Mouse (Mus musculus): ENCODE results near the gene Nubp1. TPM values are rescaled to one million over a fixed set of nuclear protein-coding genes. Genes with fewer than 3 reads are reported as not detected.

Nubp1 gene
- polyA plus RNA-seq, 1 experiment from 2014 or later: 80.9 TPM

GRCm38 (mm10) chr16:10385261-10385660, 26.5 kb upstream of the Nubp1 start:
- 81% methylated on average over 12 of the region's 12 CpGs for whole genome bisulfite sequencing
- no peak for DNase-seq (ENCODE audit: extremely low spot score, low spot score)

GRCm38 (mm10) chr16:10388634-10389365, 22.9 kb upstream of the Nubp1 start:
- peaks cover 6% of the 10 kb centered on the region; the same call in 1 of the 2 replicates for H3K4me1 ChIP-seq
- H3K9me3 ChIP-seq: no peaks in the 10 kb centered on the region
- H3K4me3 ChIP-seq: no peak overlapping the region
- no peaks in the 10 kb centered on the region for H3K36me3 ChIP-seq (replicated peaks)
- peaks cover 13% of the 10 kb centered on the region; the same call in 1 of the 2 replicates for H3K27me3 ChIP-seq (ENCODE audit: poor library complexity, severe bottlenecking)
- H3K27ac ChIP-seq: no peak overlapping the region
- WGBS: 90% methylated on average over 6 of the region's 6 CpGs
- no peak for DNase-seq (ENCODE audit: extremely low spot score, low spot score)

More at GRCm38 (mm10) chr16:10385261-10385660, 26.5 kb upstream of the Nubp1 start:
- Histone ChIP-seq H3K9me3 (no peaks in the 10 kb centered on the region), H3K4me3 (no peak overlapping the region), H3K4me1 (peaks cover 6% of the 10 kb centered on the region; the same call in 1 of the 2 replicates), H3K27ac (no peak overlapping the region), H3K27me3 (ENCODE audit: poor library complexity, severe bottlenecking) (peaks cover 6% of the 10 kb centered on the region; the same call in 1 of the 2 replicates), H3K36me3 (replicated peaks) (no peaks in the 10 kb centered on the region)

GRCm38 (mm10) chr16:10392587-10392986, 19.2 kb upstream of the Nubp1 start:
- WGBS: 90% methylated on average over 9 of the region's 9 CpGs
- Histone ChIP-seq H3K27ac (no peak overlapping the region), H3K36me3 (replicated peaks) (no peaks in the 10 kb centered on the region), H3K4me1 (peaks cover 9% of the 10 kb centered on the region), H3K4me3 (no peak overlapping the region), H3K9me3 (no peaks in the 10 kb centered on the region), H3K27me3 (ENCODE audit: poor library complexity, severe bottlenecking) (peaks cover 30% of the 10 kb centered on the region)
- DNase-seq (ENCODE audit: extremely low spot score, low spot score): no peak

DNA sequence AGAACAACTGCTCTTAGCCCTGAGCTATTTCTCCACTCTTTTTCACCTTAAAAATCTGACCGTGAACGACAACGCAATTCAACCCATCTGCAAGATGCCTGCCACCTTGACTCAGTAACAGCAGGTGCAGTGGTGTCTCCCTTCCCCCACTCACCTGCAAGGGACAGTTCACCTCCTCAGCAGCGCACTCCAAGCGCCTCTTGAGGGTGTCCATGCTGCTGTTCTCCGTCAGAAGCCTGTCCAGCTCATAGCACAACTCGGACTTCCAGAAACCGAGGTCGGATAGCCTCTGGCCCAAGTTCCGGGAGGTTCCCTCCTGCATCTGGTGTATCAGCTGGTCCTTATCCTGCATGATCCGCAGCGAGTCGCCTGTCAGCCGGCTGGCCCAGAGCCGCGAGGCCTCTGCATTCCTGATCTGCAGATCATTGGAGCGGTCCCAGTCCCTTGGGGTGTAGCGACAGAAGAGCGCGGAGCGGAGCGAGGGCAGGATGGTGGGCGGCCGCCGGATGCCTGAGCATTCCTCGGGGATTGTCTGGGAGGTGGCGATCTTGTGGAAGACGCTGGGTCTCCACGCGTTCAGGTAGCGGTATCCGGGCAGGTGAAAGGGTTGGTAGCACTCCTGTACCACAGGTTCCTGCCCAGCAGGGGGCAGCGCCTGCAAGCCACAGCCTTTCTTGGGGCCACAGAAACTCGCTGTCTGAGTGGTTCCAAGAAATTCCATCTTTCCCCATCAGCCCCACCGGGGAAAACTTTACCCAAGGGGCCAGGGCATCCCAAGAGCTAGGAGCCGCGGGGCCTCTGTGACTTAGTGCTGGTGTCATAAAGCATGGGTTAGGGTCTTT, 16.8 kb upstream of the Nubp1 start, which contains the start of gene Tekt5:
Tekt5 (minus strand) TSS at position 792 of the 842 bp plus-strand sequence.
- Histone ChIP-seq H3K36me3 (replicated peaks) (no peaks in the 10 kb centered on the region), H3K4me3 (peak within 1 kb of the TSS; percentile 48), H3K27ac (0 out of 2 replicates have a peak within 1 kb of the TSS, but pooled peaks have one; percentile 44), H3K9me3 (no peaks in the 10 kb centered on the region), H3K4me1 (peaks cover 9% of the 10 kb centered on the region), H3K27me3 (ENCODE audit: poor library complexity, severe bottlenecking) (peaks cover 30% of the 10 kb centered on the region)
- peak; percentile 41 for DNase-seq (ENCODE audit: extremely low spot score, low spot score)
- WGBS: 8% methylated on average over 37 of the region's 37 CpGs

DNA sequence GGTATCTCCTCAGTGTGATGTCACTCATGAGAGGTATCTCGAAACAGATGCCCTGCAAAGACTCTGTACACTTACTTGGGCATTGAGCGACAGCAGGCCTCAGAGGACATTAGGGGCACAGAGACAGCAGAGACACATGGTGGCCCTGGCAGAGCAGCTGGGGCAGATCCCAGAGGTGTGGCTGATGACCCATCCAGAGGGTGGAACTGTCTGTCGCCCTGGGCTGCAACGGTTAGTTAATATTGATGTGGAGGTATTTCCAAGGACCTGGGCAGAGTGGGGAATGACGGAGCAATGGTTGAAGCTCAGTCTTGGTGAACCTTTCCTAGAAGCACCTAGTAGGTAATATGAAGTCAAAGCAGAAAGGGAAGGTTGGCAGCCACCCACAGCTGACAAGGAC, 13.0 kb upstream of the Nubp1 start:
- WGBS: 73% methylated on average over 5 of the region's 5 CpGs
- no peaks in the 10 kb centered on the region for H3K9me3 ChIP-seq

DNA sequence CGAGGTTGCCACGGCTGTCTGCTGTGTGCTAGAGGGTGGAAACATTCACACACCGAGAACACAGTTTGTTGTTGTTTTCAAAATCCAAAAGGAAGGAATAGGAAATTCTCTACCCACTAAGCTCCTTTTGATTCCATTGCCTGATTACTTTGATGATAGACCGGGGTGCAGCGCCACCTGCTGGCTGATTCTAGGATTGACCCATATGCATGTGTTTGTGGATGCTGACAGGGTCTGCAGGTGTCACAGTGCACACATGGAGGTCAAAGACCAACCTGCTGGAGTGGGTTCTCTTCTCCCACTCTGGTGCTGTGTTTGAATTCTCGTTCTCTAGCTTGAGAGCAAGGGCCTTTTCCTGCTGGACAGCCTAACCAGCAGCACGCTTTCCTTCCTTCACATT, 12.6 kb upstream of the Nubp1 start:
- Histone ChIP-seq H3K9me3 (no peaks in the 10 kb centered on the region), H3K27ac (no peak overlapping the region)

More for the DNA sequence above, 13.0 kb upstream of the Nubp1 start:
- no peak for DNase-seq (ENCODE audit: extremely low spot score, low spot score)
- H3K4me1 ChIP-seq: peaks cover 9% of the 10 kb centered on the region
- no peaks in the 10 kb centered on the region for H3K36me3 ChIP-seq (replicated peaks)
- H3K4me3 ChIP-seq: no peak overlapping the region
- H3K27ac ChIP-seq: no peak overlapping the region
- peaks cover 23% of the 10 kb centered on the region for H3K27me3 ChIP-seq (ENCODE audit: poor library complexity, severe bottlenecking)

DNA sequence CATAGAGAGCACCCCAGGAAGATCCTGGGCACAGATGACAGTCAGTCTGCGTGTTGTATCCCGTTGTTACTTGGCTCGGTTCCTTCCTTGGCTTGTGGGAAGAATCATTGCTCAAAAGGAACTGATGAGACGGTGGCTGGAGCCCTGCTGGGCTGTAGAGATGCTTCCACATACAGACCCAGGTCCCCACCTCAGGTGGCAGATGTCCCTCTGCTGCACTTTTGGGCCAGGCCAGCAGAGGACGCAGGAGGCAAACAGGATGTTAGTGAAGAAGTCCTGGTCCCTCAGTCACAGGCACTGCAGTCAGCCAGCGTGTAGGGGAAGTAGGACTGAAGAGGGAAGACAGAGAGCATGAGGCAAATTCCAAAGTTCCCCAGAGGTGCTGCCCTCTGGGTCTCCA, 4.2 kb downstream of the Nubp1 start:
- peaks cover 77% of the 10 kb centered on the region for H3K36me3 ChIP-seq (replicated peaks)
- no peak overlapping the region for H3K4me3 ChIP-seq
- peaks cover 16% of the 10 kb centered on the region for H3K4me1 ChIP-seq
- no peak overlapping the region for H3K27ac ChIP-seq
- DNase-seq (ENCODE audit: extremely low spot score, low spot score): no peak
- H3K9me3 ChIP-seq: 0 out of 2 replicates have a peak, but pooled peaks cover 4% of the 10 kb centered on the region
- H3K27me3 ChIP-seq (ENCODE audit: poor library complexity, severe bottlenecking): no peaks in the 10 kb centered on the region
- 76% methylated on average over 6 of the region's 6 CpGs for WGBS

More for the DNA sequence above, 12.6 kb upstream of the Nubp1 start:
- 36% methylated on average over 7 of the region's 7 CpGs for WGBS
- peaks cover 9% of the 10 kb centered on the region for H3K4me1 ChIP-seq
- H3K36me3 ChIP-seq (replicated peaks): no peaks in the 10 kb centered on the region
- H3K27me3 ChIP-seq (ENCODE audit: poor library complexity, severe bottlenecking): peaks cover 19% of the 10 kb centered on the region
- DNase-seq (ENCODE audit: extremely low spot score, low spot score): peak; percentile 83
- no peak overlapping the region for H3K4me3 ChIP-seq

DNA sequence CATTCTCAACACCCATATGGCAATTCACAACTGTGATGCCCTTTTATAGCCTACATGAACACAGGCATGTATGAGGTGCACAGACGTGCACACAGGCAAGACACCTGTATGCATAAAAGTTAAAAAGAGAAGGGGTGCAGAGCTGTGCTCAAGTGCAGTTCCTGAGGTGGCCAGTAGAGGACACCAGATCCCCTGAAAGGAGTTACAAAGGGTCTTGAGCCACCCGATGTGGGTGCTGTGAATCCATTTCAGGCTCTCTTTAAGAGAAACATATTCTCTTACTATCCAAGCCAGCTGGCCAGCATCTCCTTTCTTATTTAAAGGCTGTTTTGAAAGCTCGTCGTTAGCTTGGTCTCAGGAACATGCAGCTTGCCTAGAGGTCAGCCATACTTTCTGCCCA, 5.1 kb downstream of the Nubp1 start:
- 0 out of 2 replicates have a peak, but pooled peaks cover 4% of the 10 kb centered on the region for H3K9me3 ChIP-seq
- no peak for DNase-seq (ENCODE audit: extremely low spot score, low spot score)
- WGBS: 94% methylated on average over 4 of the region's 4 CpGs
- H3K4me1 ChIP-seq: peaks cover 10% of the 10 kb centered on the region
- no peak overlapping the region for H3K4me3 ChIP-seq
- H3K27ac ChIP-seq: no peak overlapping the region
- no peaks in the 10 kb centered on the region for H3K27me3 ChIP-seq (ENCODE audit: poor library complexity, severe bottlenecking)
- H3K36me3 ChIP-seq (replicated peaks): peaks cover 86% of the 10 kb centered on the region

- Histone ChIP-seq H3K27me3 (ENCODE audit: poor library complexity, severe bottlenecking) (no peaks in the 10 kb centered on the region), H3K9me3 (0 out of 2 replicates have a peak, but pooled peaks cover 4% of the 10 kb centered on the region), H3K4me3 (no peak overlapping the region), H3K36me3 (replicated peaks) (peaks cover 95% of the 10 kb centered on the region), H3K27ac (no peak overlapping the region), H3K4me1 (peaks cover 4% of the 10 kb centered on the region)
- 94% methylated on average over 9 of the region's 9 CpGs for WGBS
- DNase-seq (ENCODE audit: extremely low spot score, low spot score): no peak
Measured at GRCm38 (mm10) chr16:10417723-10418259, 6.0 kb downstream of the Nubp1 start.

- Histone ChIP-seq H3K36me3 (replicated peaks) (peaks cover 100% of the 10 kb centered on the region), H3K4me1 (no peaks in the 10 kb centered on the region), H3K27ac (no peak overlapping the region), H3K27me3 (ENCODE audit: poor library complexity, severe bottlenecking) (no peaks in the 10 kb centered on the region), H3K9me3 (0 out of 2 replicates have a peak, but pooled peaks cover 4% of the 10 kb centered on the region), H3K4me3 (no peak overlapping the region)
- DNase-seq (ENCODE audit: extremely low spot score, low spot score): no peak
- WGBS: 95% methylated on average over 9 of the region's 9 CpGs
Measured at GRCm38 (mm10) chr16:10420447-10421054, 8.8 kb downstream of the Nubp1 start.

- Histone ChIP-seq H3K4me1 (no peaks in the 10 kb centered on the region), H3K9me3 (no peaks in the 10 kb centered on the region), H3K27me3 (ENCODE audit: poor library complexity, severe bottlenecking) (no peaks in the 10 kb centered on the region), H3K27ac (no peak overlapping the region), H3K36me3 (replicated peaks) (peaks cover 7% of the 10 kb centered on the region), H3K4me3 (no peak overlapping the region)
- no peak for DNase-seq (ENCODE audit: extremely low spot score, low spot score)
- 83% methylated on average over 1 of the region's 1 CpGs for WGBS
Measured at GRCm38 (mm10) chr16:10431911-10432310, 20.2 kb downstream of the Nubp1 start.

DNA sequence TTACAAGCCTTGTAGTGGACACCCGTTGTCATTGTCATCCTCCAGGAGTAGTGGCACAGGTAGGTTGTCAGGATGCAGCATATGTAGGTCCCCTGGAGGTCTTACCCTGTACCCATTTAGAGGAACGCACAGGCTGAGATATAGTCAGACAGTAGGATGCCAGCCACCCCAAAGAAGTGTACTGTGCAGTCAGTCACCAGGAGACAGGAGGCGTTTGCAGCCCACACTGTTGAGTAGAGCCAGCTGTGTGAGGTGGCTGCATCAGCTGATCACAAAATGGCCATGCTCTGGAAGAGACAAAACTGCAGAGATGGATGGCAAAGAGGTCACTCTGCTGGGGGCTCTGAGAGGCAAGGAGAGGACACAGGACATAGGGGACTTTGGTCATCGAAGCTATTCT, 20.6 kb downstream of the Nubp1 start:
- DNase-seq (ENCODE audit: extremely low spot score, low spot score): no peak
- no peak overlapping the region for H3K4me3 ChIP-seq
- no peaks in the 10 kb centered on the region for H3K9me3 ChIP-seq
- WGBS: 88% methylated on average over 4 of the region's 4 CpGs
- H3K4me1 ChIP-seq: no peaks in the 10 kb centered on the region
- no peak overlapping the region for H3K27ac ChIP-seq
- peaks cover 2% of the 10 kb centered on the region; the same call in 1 of the 2 replicates for H3K36me3 ChIP-seq (replicated peaks)
- H3K27me3 ChIP-seq (ENCODE audit: poor library complexity, severe bottlenecking): no peaks in the 10 kb centered on the region

All from forebrain, embryonic 10.5 days (tissue).